30 mouse cellular contexts compared by ENCODE assay signal in the genomic region with DNA sequence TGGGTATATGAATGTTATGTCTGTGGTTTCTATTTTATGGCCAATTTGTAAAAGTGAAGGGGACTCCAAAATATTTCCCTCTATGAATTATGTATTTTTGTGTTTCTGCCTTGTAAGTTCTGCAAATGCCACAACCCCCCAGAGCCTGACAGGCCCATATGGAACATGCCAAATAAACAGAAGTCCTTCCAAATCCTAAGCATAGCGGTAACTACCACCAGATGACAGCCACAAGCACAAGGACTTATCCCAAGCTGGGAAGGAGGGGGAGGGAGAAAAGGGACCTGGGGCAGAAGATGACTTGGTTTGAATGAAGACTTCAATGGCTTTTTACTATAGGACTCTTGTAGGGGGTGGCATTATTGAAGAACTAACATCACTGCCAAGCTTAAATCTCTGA.
DNase-seq lines count a peak whose midpoint lies in the region; ATAC-seq lines count a peak whose summit lies in the region.
"Had no signal": no experiment of that assay in that cellular context is flagged by ENCODE, and none has a peak within 500 bp of the region (broad histone marks: within the 10 kb centered on the region; RNA-seq: fewer than 3 reads in every experiment).

No protein-coding gene starts in this region.

- no peak overlapping the region for H3K4me3 ChIP-seq in forebrain, embryonic 14.5 days (ENCODE audit: low read depth, low read length)
- no peak overlapping the region for H3K4me3 ChIP-seq in forebrain, embryonic 11.5 days (ENCODE audit: low read depth, low read length)
- H3K4me3 ChIP-seq: embryonic facial prominence, embryonic 13.5 days; erythroblast, embryonic 14.5 days; heart, embryonic 15.5 days; hindbrain, embryonic 13.5 days; limb, embryonic 12.5 days; liver, embryonic 15.5 days; lung, embryonic 15.5 days; megakaryocyte, embryonic 14.5 days; midbrain, embryonic 12.5 days; myocyte; neural tube, embryonic 12.5 days had no signal

- H3K4me2 ChIP-seq in forebrain, embryonic 14.5 days (ENCODE audit: low read length) = no peak overlapping the region
- H3K4me2 ChIP-seq in forebrain, embryonic 11.5 days (ENCODE audit: low read depth, low read length, severe bottlenecking) = no peak overlapping the region
- H3K4me2 ChIP-seq: embryonic facial prominence, embryonic 13.5 days; heart, embryonic 15.5 days; hindbrain, embryonic 13.5 days; limb, embryonic 12.5 days; liver, embryonic 15.5 days; lung, embryonic 15.5 days; midbrain, embryonic 12.5 days; neural tube, embryonic 12.5 days had no signal

- H3K36me3 ChIP-seq in forebrain, embryonic 14.5 days (ENCODE audit: control insufficient read depth, insufficient read depth, low read length) = no peaks in the 10 kb centered on the region
- H3K36me3 ChIP-seq in forebrain, embryonic 11.5 days (ENCODE audit: control insufficient read depth, insufficient read depth, low read length) = no peaks in the 10 kb centered on the region
- H3K36me3 ChIP-seq: embryonic facial prominence, embryonic 13.5 days; heart, embryonic 15.5 days; hindbrain, embryonic 13.5 days; limb, embryonic 12.5 days; liver, embryonic 15.5 days; lung, embryonic 15.5 days; midbrain, embryonic 12.5 days; neural tube, embryonic 12.5 days had no signal

- H3K9me3 ChIP-seq in forebrain, embryonic 14.5 days (replicated peaks; ENCODE audit: control insufficient read depth, low read length) = no peaks in the 10 kb centered on the region
- no peaks in the 10 kb centered on the region for H3K9me3 ChIP-seq in forebrain, embryonic 11.5 days (ENCODE audit: control insufficient read depth, low read length)
- H3K9me3 ChIP-seq: embryonic facial prominence, embryonic 13.5 days; heart, embryonic 15.5 days; hindbrain, embryonic 13.5 days; limb, embryonic 12.5 days; liver, embryonic 15.5 days; lung, embryonic 15.5 days; megakaryocyte, embryonic 14.5 days; midbrain, embryonic 12.5 days; neural tube, embryonic 12.5 days had no signal

- no peak for DNase-seq in cerebellum, postnatal 4 days (ENCODE audit: low spot score in 2 of 2)
- DNase-seq in forebrain, embryonic 14.5 days (ENCODE audit: low spot score) = peak; percentile 24
- no peak for DNase-seq in forebrain, embryonic 11.5 days (ENCODE audit: low spot score)
- DNase-seq in layer of hippocampus, adult 9-11 months = peak; percentile 20
- no peak for DNase-seq in layer of hippocampus, adult 8-10 months (ENCODE audit: low spot score in 2 of 2)
- DNase-seq in gastrocnemius, postnatal 4 days (ENCODE audit: low spot score in 2 of 2) = no peak
- DNase-seq: adrenal gland, adult 8-10 months; embryo, embryonic 11 days; forebrain, postnatal 0 days; heart, postnatal 36 days; kidney, adult 9 months; kidney, postnatal 10 days; right cerebral cortex, adult 18-20 months; spleen, adult 18-20 months; thymus, postnatal 14 days had no signal

- H3K9ac ChIP-seq in forebrain, embryonic 14.5 days (ENCODE audit: low read length) = no peak overlapping the region
- no peak overlapping the region for H3K9ac ChIP-seq in forebrain, embryonic 11.5 days (ENCODE audit: low read length)
- H3K9ac ChIP-seq: embryonic facial prominence, embryonic 13.5 days; forebrain, postnatal 0 days; heart, embryonic 15.5 days; hindbrain, embryonic 13.5 days; limb, embryonic 12.5 days; liver, embryonic 15.5 days; lung, embryonic 15.5 days; midbrain, embryonic 12.5 days; neural tube, embryonic 12.5 days had no signal

- peak; percentile 63; the same call in 1 of the 2 replicates for ATAC-seq in cerebellum, adult (ENCODE audit: insufficient number of reproducible peaks, low FRiP score, low TSS enrichment)
- ATAC-seq in forebrain, embryonic 14.5 days = peak; percentile 40; the same call in 1 of the 2 replicates
- ATAC-seq in forebrain, embryonic 11.5 days (replicated peaks; ENCODE audit: low FRiP score) = no peak
- ATAC-seq: activated CD4-positive, CD25-positive, alpha-beta regulatory T cell, adult 4 months; forebrain, postnatal 0 days; intestine, embryonic 16.5 days had no signal

- H3K27ac ChIP-seq in forebrain, embryonic 14.5 days (ENCODE audit: low read depth, low read length) = no peak overlapping the region
- H3K27ac ChIP-seq in forebrain, embryonic 11.5 days (ENCODE audit: low read depth, low read length) = no peak overlapping the region
- H3K27ac ChIP-seq: embryonic facial prominence, embryonic 13.5 days; heart, embryonic 15.5 days; hindbrain, embryonic 13.5 days; limb, embryonic 12.5 days; liver, embryonic 15.5 days; lung, embryonic 15.5 days; midbrain, embryonic 12.5 days; neural tube, embryonic 12.5 days had no signal

- H3K4me1 ChIP-seq in forebrain, embryonic 14.5 days (ENCODE audit: control insufficient read depth, insufficient read depth, low read length) = no peaks in the 10 kb centered on the region
- no peaks in the 10 kb centered on the region for H3K4me1 ChIP-seq in forebrain, embryonic 11.5 days (replicated peaks; ENCODE audit: control insufficient read depth, insufficient read depth, low read length)
- H3K4me1 ChIP-seq: limb, embryonic 12.5 days; liver, embryonic 15.5 days; lung, embryonic 15.5 days; megakaryocyte, embryonic 14.5 days; midbrain, embryonic 12.5 days; neural tube, embryonic 12.5 days had no signal

- H3K27me3 ChIP-seq in forebrain, embryonic 14.5 days (replicated peaks; ENCODE audit: control insufficient read depth, insufficient read depth, low read length) = no peaks in the 10 kb centered on the region
- no peaks in the 10 kb centered on the region for H3K27me3 ChIP-seq in forebrain, embryonic 11.5 days (ENCODE audit: control insufficient read depth, insufficient read depth, low read length)
- H3K27me3 ChIP-seq: CH12.LX; embryonic facial prominence, embryonic 13.5 days; heart, embryonic 15.5 days; hindbrain, embryonic 13.5 days; limb, embryonic 12.5 days; liver, embryonic 15.5 days; lung, embryonic 15.5 days; megakaryocyte, embryonic 14.5 days; midbrain, embryonic 12.5 days; neural tube, embryonic 12.5 days had no signal

- WGBS in forebrain, embryonic 14.5 days = 57% methylated on average over 1 of the region's 1 CpGs
- WGBS in forebrain, embryonic 11.5 days = 95% methylated on average over 1 of the region's 1 CpGs

Comparison
In these comparisons a context has a peak if more than half of its experiments do, and no peak if none do; other contexts are left out.
1. DNase-seq: peak in forebrain, embryonic 14.5 days (single experiment) and layer of hippocampus, adult 9-11 months (single experiment); none in cerebellum, postnatal 4 days (0 of 2), forebrain, embryonic 11.5 days (single experiment), layer of hippocampus, adult 8-10 months (0 of 2) and gastrocnemius, postnatal 4 days (0 of 2).